Mouse (Mus musculus): ENCODE results near the gene Olfr56. TPM values are rescaled to one million over a fixed set of nuclear protein-coding genes. Genes with fewer than 3 reads are reported as not detected.
"Not testable (repeated sequence)": the region's sequence is repeated elsewhere in the genome, so short reads cannot be mapped to it uniquely, and the experiment has no call there.

The Olfr56 gene
- polyA plus RNA-seq, 1 experiment from 2014 or later = not detected

DNA sequence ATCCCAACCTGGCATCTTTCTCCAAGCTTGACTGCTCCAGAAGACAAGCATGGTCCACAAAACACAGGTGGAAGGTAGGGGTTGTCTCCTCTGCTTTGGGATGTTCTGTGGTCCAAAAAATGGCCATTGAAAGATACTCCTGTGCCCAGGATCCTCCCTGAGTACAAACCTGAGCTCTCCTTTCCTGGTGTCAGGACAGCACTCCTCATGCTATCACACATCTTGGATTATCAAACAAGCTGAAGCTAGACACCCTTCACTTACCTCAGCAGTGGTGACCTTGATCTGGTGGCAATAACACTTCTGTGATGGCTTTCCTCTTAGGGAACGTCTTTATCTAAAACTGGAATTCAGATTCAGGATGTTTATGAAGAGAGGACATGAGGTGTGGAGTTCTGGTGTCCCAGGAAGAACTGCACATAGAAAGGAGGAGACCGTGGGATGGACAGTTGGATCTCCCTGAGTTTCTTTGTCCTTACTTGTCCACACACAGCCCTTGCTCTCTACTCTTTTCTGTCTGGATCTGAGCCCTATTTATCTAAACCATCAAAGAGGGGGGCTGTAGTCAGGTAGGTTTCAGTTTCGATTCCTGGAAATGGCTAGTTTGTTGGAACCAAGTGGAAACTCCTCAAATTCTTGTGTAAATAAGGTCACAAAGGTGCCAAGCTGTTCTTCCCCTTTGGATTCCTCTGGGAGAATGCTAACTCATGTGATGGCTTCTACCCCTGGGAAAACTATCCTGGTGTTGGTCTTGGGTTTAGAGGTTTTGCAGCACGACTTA, 13.2 kb downstream of the Olfr56 start, which contains the start of gene Gm12185:
Gene Gm12185, minus strand, starts transcription at position 487 of the 781 bp plus-strand sequence.
- H3K27ac ChIP-seq (replicated peaks); H3K9ac ChIP-seq; ATAC-seq (ENCODE audit: insufficient number of reproducible peaks, low FRiP score, low TSS enrichment, low read depth); H3K4me1 ChIP-seq; H3K36me3 ChIP-seq; H3K27me3 ChIP-seq; H3K4me3 ChIP-seq (replicated peaks); H3K9me3 ChIP-seq (replicated peaks); H3K4me2 ChIP-seq (replicated peaks): not testable (repeated sequence)
- 53% methylated on average over 4 of the region's 4 CpGs for WGBS

DNA sequence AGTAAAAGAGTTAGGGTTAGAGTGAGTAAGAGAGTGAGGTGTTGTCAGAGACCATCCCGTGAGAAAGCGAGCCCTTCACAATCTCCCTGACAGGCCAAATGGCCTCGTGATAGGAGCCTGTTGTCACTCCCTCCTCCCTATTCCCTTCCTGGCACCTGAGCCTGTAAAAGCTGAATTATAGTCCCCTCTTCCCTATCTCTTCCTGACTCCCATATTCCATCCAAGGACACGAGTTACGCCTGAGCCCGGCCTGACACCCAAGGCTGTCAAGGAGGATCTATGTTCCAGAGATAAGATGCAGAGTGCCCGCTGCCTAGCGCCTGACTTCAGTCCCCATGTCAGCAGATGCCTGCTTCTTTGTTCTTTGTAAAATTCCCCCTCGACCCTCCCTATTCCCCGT, 14.6 kb downstream of the Olfr56 start:
- WGBS = 69% methylated on average over 10 of the region's 10 CpGs
- H3K36me3 ChIP-seq; H3K27ac ChIP-seq (replicated peaks); H3K27me3 ChIP-seq; H3K4me2 ChIP-seq (replicated peaks); H3K9ac ChIP-seq; H3K4me1 ChIP-seq; ATAC-seq (ENCODE audit: insufficient number of reproducible peaks, low FRiP score, low TSS enrichment, low read depth); H3K4me3 ChIP-seq (replicated peaks); H3K9me3 ChIP-seq (replicated peaks): not testable (repeated sequence)

DNA sequence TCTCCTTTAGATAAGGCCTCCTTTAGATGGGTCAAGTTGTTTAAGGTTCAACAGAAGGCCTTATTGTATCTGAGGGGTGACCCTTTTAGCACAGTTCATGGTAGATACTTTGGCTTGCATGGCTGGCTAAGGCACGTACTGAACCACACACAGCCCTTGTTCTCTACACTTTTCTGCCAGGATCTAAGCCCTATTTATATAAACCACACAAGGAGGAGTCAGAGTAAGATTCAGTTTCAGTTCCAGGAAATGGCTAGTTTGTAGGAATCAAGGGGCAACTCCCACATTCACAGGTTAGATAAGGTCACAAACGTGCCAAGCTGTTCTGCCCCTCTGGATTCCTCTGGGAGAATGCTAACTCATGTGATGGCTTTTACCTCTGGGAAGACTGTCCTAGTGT, 15.3 kb downstream of the Olfr56 start, which contains the start of gene Tgtp1:
Gene Tgtp1, minus strand, starts transcription at position 155 of the 400 bp plus-strand sequence.
- not testable (repeated sequence) for H3K4me1 ChIP-seq; H3K27ac ChIP-seq (replicated peaks); H3K4me3 ChIP-seq (replicated peaks); H3K9ac ChIP-seq; ATAC-seq (ENCODE audit: insufficient number of reproducible peaks, low FRiP score, low TSS enrichment, low read depth); H3K4me2 ChIP-seq (replicated peaks); H3K27me3 ChIP-seq; H3K9me3 ChIP-seq (replicated peaks); H3K36me3 ChIP-seq
- WGBS = 36% methylated on average over 2 of the region's 2 CpGs

DNA sequence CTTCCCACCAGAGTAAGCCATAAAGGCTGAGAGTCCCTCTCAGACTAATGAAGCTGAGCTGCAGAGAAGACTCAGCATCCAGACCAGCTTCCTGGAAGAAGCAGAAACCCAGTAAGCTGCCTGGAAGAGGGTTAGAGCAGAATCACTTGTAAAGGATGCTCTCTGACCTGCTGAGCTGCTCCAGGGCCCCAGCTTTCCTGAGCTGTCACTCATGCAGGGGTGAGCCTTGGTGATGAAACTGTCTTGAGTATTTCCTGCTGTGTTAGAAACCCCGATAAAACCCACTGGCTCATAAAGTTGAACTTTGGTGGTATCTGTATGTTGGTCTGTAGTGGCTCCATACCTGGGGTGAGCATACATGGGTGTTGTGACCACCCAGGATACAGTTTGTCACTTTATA, 21.7 kb downstream of the Olfr56 start:
- not testable (repeated sequence) for H3K4me1 ChIP-seq; H3K9ac ChIP-seq; H3K4me2 ChIP-seq (replicated peaks); H3K27ac ChIP-seq (replicated peaks); ATAC-seq (ENCODE audit: insufficient number of reproducible peaks, low FRiP score, low TSS enrichment, low read depth); H3K4me3 ChIP-seq (replicated peaks); H3K36me3 ChIP-seq; H3K9me3 ChIP-seq (replicated peaks); H3K27me3 ChIP-seq
- 70% methylated on average over 1 of the region's 1 CpGs for WGBS

DNA sequence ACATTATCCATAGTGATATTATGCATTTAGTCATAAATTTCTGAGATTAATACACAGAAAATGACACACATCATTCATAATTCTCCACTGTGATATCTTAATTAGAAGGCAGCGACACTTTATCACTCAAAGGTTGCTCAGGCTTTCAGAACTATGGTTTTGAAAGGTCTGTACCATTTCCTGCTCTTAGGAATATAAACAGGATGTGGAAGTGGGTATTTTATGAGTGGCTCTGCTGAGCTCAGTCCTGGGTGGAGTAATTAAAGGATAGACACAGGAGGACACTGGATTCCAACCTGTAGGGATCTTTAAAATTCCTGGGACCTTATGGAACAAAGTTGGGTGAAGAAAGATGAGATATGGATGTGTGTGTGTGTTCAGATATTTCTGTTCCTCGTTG, 27.6 kb downstream of the Olfr56 start:
- H3K9ac ChIP-seq; H3K27ac ChIP-seq (replicated peaks); H3K9me3 ChIP-seq (replicated peaks); H3K27me3 ChIP-seq; H3K4me3 ChIP-seq (replicated peaks); H3K36me3 ChIP-seq; H3K4me1 ChIP-seq; H3K4me2 ChIP-seq (replicated peaks); ATAC-seq (ENCODE audit: insufficient number of reproducible peaks, low FRiP score, low TSS enrichment, low read depth): not testable (repeated sequence)
- 61% methylated on average over 2 of the region's 2 CpGs for WGBS

DNA sequence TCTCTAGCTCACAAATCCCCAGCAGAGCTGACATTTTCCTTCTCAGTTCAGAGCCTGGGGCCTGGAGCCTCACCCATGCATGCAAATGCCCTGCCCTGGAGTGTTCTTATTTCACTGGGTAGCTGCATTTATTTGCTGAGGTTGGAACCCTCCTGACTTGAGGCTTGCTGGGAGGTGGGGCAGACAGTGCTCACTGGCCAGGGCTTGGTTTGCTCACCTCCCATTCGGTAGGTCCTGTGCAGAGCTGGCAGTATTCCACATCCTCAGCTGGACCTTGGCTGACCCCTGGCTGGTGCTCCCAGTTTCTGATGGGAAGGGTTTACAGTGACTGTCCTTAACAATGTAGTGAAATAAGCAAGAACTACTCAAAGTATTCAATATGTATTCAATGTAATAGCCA, 28.1 kb downstream of the Olfr56 start:
- WGBS = 65% methylated on average over 1 of the region's 1 CpGs
- not testable (repeated sequence) for H3K4me2 ChIP-seq (replicated peaks); H3K27ac ChIP-seq (replicated peaks); H3K4me3 ChIP-seq (replicated peaks); ATAC-seq (ENCODE audit: insufficient number of reproducible peaks, low FRiP score, low TSS enrichment, low read depth); H3K36me3 ChIP-seq; H3K9me3 ChIP-seq (replicated peaks); H3K27me3 ChIP-seq; H3K9ac ChIP-seq; H3K4me1 ChIP-seq

DNA sequence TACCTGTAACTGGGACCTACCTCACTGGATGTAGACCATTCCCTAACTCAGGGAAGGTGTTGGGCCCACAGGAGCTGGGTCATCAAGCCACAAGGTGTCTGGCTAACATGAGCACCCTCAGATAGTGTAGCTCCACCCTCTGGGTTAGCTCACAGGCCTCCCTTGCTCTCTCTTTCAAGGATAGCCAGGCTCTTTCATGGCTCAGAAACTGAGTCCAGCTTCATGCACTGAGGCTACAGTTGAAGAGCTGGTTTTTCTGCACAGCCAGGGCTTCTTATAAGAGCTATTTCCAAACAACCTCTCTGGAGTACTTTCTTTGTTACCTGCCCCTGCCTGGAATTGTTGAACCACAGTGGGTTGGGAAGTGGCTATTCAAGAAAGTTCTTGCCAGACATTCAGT, 33.4 kb downstream of the Olfr56 start:
- not testable (repeated sequence) for H3K9me3 ChIP-seq (replicated peaks); H3K27ac ChIP-seq (replicated peaks); H3K27me3 ChIP-seq; ATAC-seq (ENCODE audit: insufficient number of reproducible peaks, low FRiP score, low TSS enrichment, low read depth); H3K4me1 ChIP-seq; H3K36me3 ChIP-seq; H3K9ac ChIP-seq; H3K4me2 ChIP-seq (replicated peaks); H3K4me3 ChIP-seq (replicated peaks)

DNA sequence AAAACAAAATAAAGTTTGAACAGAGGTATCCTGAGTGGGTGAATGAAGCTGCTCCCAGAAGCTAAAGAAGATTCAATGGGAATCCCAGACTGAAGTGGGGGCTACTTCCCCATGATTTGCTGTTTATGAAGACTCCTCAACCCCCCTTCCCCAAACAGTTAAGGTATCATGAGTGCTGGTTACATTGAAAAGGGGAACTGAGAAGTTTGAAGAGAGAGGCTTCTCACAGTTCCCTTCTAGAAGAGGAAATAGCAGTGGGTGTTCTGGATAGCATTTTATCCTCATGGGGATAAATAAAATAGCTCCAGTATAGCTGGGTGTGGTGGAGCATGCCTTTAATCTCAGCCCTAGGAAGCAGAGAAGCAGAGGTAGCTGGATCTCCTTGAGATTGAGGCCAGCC, 71.4 kb downstream of the Olfr56 start:
- not testable (repeated sequence) for H3K4me2 ChIP-seq (replicated peaks); H3K27me3 ChIP-seq; H3K9ac ChIP-seq; H3K9me3 ChIP-seq (replicated peaks); H3K27ac ChIP-seq (replicated peaks); ATAC-seq (ENCODE audit: insufficient number of reproducible peaks, low FRiP score, low TSS enrichment, low read depth); H3K4me1 ChIP-seq; H3K36me3 ChIP-seq; H3K4me3 ChIP-seq (replicated peaks)

DNA sequence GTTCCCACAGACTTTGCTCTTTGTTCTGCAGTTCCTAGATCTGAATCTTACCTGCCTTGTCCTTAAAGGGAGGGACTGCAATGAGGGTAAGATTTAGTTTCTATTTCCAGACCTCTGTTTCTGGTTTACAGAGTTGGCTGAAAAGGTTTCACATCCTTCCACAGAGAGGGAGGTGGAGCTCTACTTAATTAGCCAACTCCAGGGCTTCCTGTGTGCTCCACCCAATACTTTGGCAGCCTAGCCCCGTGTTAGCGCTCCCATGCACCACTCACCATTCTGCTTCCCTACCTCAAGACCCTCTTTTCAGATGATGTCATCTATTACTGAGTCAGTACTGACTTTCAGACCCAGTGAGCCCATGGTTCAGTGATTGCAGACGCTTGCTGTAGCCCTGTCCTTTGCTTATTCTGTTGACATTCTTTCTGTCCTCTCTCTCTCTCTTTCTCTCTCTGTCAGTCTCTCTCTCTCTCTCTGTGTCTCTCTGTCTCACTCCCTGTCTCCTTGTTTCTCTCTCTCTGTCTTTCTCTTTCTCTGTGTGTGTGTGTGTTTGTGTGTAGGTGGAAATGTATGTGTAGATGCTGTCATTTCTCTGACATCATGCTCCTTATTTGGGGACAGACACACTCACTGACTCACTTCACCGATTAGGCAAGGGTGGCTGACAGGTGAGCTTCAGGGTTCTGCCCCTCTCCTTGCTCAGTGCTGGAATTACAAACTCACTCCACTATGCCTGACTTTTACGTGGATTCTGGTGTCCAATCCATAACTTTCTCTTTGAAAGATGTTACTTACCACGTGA, 72.6 kb downstream of the Olfr56 start, which contains the start of gene 9930111J21Rik2:
Gene 9930111J21Rik2, minus strand, starts transcription at position 150 of the 799 bp plus-strand sequence.
- 75% methylated on average over 1 of the region's 6 CpGs for WGBS
- H3K27ac ChIP-seq (replicated peaks); H3K4me1 ChIP-seq; H3K9ac ChIP-seq; H3K4me2 ChIP-seq (replicated peaks); ATAC-seq (ENCODE audit: insufficient number of reproducible peaks, low FRiP score, low TSS enrichment, low read depth); H3K36me3 ChIP-seq; H3K27me3 ChIP-seq; H3K4me3 ChIP-seq (replicated peaks); H3K9me3 ChIP-seq (replicated peaks): not testable (repeated sequence)

DNA sequence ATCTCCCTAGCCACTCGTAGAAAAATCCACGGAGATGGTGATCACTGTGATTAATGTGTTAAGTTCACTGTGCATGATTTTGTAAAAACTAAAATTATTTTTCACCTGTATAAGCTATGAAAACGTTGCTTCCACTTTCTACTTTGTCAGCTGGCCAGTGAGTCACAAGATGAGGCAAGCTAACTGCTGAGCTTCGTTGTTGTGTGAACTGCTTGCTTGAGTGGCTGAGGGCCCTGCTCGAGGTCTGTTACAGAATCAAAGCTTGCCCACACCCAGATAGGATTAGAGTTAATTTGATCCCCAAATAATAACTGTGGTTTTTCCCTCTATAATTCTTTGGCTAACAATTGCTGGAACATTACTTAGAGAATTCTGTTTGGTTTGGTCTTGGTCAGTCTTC, 73.2 kb downstream of the Olfr56 start:
- not testable (repeated sequence) for ATAC-seq (ENCODE audit: insufficient number of reproducible peaks, low FRiP score, low TSS enrichment, low read depth)
- no CpG with 5 or more reads among the region's 5 CpGs for WGBS

DNA sequence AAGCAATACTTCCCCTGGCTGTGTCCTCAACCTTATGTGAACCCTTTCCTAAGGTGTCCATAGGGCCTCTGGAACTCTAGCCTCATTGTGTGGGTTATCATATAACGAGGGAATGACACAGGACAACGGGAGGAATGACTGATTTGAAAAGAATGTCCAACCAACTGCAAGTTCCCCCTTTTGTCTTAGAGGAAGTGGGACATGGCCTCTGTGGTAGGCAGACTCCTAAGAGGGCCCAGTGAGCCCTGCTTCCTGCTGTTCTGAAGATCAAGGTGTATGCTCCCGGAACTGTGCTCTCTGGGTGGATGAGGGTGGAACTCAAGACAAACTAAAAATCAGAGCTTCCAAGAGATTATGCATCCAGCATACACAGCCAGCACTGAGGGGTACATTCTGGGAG, 81.4 kb downstream of the Olfr56 start:
- ATAC-seq (ENCODE audit: insufficient number of reproducible peaks, low FRiP score, low TSS enrichment, low read depth); H3K27ac ChIP-seq (replicated peaks): not testable (repeated sequence)
- 53% methylated on average over 2 of the region's 3 CpGs for WGBS

More for the DNA sequence above, 73.2 kb downstream of the Olfr56 start:
- not testable (repeated sequence) for H3K27me3 ChIP-seq; H3K4me2 ChIP-seq (replicated peaks); H3K36me3 ChIP-seq; H3K27ac ChIP-seq (replicated peaks); H3K4me3 ChIP-seq (replicated peaks); H3K9me3 ChIP-seq (replicated peaks); H3K4me1 ChIP-seq; H3K9ac ChIP-seq

More for the DNA sequence above, 81.4 kb downstream of the Olfr56 start:
- not testable (repeated sequence) for H3K4me3 ChIP-seq (replicated peaks); H3K4me1 ChIP-seq; H3K9ac ChIP-seq; H3K9me3 ChIP-seq (replicated peaks); H3K27me3 ChIP-seq; H3K4me2 ChIP-seq (replicated peaks); H3K36me3 ChIP-seq
